Mouse (Mus musculus) erythroblast, embryonic 14.5 days (primary cell): ENCODE results near the gene Pias1. TPM values are rescaled to one million over a fixed set of nuclear protein-coding genes. Genes with fewer than 3 reads are reported as not detected.

Experiments used
- H3K27me3 ChIP-seq: 2 replicates; pipeline ENCODE4 v1.6.1; 2012; ENCODE audit warnings: inconsistent platforms; ENCODE audit not compliant: control insufficient read depth
- H3K36me3 ChIP-seq: 2 replicates; pipeline ENCODE4 v1.6.1; 2012; ENCODE audit warnings: mild to moderate bottlenecking, inconsistent platforms; ENCODE audit not compliant: control insufficient read depth
- H3K4me1 ChIP-seq: 2 replicates; pipeline ENCODE4 v1.6.1; 2012; ENCODE audit warnings: inconsistent platforms; ENCODE audit not compliant: control insufficient read depth
- H3K4me3 ChIP-seq: replicated peaks from 2 replicates; pipeline ENCODE3; 2012; ENCODE audit warnings: moderate library complexity, mild to moderate bottlenecking, inconsistent platforms
- H3K9me3 ChIP-seq: 2 replicates; pipeline ENCODE4 v1.6.1; 2012; ENCODE audit warnings: low read length, inconsistent platforms, mixed read lengths; ENCODE audit not compliant: control insufficient read depth
- GATA1 ChIP-seq: IDR thresholded peaks from 2 replicates; pipeline ENCODE4 v1.6.1; 2012; ENCODE audit warnings: low read length, inconsistent platforms, mixed read lengths
- TAL1 ChIP-seq: IDR thresholded peaks from 3 replicates; pipeline ENCODE4 v1.6.1; 2012; ENCODE audit warnings: low read length, inconsistent platforms, mixed read lengths
- polyA plus RNA-seq: library from polyadenylated mRNA; stranded (reverse); fragments of >175 nt; gene quantifications from 2 replicates; pipeline ENCODE4 v1.2.3, GENCODE M21; 2012

The Pias1 gene
- polyA plus RNA-seq, 1 experiment, result 0.32 TPM

DNA sequence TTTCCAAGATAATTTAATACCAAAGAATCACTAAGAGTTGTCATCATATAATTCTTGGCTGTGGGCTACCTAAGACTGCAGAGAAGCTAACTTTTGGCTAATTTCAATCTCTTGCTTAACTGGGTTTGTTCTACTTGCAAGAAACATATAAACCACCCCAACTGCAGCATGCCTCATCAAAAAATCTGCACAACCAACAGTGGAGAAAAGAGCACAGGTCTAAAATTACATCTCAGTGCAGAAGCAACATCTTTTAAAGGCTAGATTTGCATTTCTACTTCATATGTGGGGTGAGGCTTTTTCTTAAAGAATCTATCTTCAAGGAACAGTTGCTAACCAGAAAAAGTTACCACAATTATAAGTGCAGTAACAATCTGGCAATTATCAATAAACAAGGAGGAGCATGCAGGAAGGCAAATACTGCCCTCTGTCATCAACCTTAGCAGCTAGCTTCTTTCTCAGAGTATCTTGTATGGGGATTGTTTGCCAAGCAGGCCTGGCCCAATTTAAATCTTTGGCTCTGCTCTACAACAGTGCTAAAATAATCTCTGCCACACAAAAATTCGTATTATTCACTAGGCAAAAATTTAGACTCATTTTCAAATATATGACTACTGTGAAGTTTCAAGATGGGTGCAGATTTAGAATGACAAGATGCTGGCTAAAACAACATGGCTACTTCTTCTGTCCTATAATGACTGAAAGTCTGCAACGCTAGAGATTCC, 62.7 kb downstream of the Pias1 start:
- peaks cover 35% of the 10 kb centered on the region for H3K36me3 ChIP-seq
- TF ChIP-seq TAL1, result no peak
- no peak overlapping the region for H3K4me3 ChIP-seq
- H3K4me1 ChIP-seq, result peaks cover 2% of the 10 kb centered on the region; the same call in 1 of the 2 replicates
- H3K27me3 ChIP-seq, result no peaks in the 10 kb centered on the region
- no peaks in the 10 kb centered on the region for H3K9me3 ChIP-seq

DNA sequence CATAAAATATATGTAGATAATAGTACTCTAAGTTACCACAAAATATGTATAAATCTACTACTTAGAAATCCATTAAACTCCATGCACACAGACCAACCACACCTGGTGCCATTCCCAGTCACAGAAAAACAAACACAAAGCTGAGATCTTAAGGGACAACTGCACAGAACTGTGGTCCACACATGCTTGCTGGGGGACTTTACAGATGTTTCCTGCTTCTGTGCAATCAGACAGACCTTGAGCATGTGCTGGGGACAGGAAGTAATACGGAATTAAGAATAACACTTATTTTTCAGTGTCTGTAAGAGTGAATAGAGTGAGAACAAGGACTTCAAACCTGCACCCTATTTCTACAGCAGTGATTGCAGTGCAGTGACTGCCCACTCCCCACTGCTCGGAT, 66.8 kb downstream of the Pias1 start:
- TF ChIP-seq GATA1 (no peak), TAL1 (no peak)
- Histone ChIP-seq H3K4me1 (no peaks in the 10 kb centered on the region), H3K27me3 (no peaks in the 10 kb centered on the region), H3K36me3 (peaks cover 53% of the 10 kb centered on the region), H3K4me3 (no peak overlapping the region), H3K9me3 (no peaks in the 10 kb centered on the region)

DNA sequence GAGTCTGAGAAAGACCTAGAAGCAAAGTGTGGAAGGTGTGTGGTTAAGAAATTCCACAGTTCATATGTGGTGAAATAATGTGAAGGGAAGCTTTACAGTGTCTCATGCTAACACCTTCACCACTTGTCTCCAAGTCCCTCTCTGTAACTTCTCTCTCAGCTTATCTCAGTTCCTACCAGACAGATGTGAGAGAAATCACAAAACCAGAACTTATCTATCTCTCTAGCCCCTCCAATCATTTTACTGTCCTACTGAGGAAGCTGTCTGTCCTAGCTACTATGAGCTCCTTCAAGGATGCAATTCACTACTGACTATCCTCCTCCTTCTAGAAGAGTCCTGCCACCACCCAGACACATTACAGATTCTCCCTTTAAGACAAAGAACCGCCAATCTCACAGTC, 70.7 kb downstream of the Pias1 start:
- H3K9me3 ChIP-seq, result no peaks in the 10 kb centered on the region
- H3K36me3 ChIP-seq, result peaks cover 73% of the 10 kb centered on the region
- no peak overlapping the region for H3K4me3 ChIP-seq
- no peak for TF ChIP-seq TAL1
- TF ChIP-seq GATA1, result no peak
- H3K4me1 ChIP-seq, result no peaks in the 10 kb centered on the region
- H3K27me3 ChIP-seq, result no peaks in the 10 kb centered on the region

DNA sequence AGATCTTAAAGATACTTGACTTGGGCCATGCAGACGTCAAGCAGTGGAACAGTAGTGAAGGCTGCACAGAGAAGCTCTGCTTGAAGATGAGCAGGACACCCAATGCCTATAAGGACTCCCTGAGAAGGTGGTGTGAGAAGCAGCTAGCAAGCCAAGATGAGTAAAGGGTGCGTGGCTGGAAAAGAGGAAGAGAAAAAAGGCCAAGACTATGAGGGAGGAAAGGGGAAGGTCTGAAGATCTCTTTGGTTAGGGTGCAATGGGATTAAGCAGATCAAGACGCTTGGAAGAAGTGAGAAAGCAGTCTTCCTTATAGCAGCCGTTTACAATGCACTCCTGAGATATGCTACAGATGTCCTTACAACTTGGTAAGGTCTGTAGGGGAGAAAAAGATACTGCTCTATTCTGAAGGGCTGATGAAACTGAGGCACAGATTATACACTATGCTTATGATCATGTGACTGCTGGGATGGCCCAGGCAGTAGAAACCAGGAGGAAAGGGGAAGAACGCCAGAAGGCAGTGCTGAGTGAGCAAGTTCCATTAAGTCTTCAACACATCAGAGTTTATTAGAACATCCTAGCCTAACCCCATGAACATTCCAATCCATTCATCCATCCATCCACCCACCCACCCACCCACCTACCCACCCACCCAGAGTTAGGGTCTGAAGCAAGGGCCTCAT, 74.2 kb downstream of the Pias1 start:
- Histone ChIP-seq H3K9me3 (no peaks in the 10 kb centered on the region), H3K36me3 (peaks cover 77% of the 10 kb centered on the region), H3K27me3 (no peaks in the 10 kb centered on the region), H3K4me3 (no peak overlapping the region), H3K4me1 (no peaks in the 10 kb centered on the region)
- no peak for TF ChIP-seq TAL1

DNA sequence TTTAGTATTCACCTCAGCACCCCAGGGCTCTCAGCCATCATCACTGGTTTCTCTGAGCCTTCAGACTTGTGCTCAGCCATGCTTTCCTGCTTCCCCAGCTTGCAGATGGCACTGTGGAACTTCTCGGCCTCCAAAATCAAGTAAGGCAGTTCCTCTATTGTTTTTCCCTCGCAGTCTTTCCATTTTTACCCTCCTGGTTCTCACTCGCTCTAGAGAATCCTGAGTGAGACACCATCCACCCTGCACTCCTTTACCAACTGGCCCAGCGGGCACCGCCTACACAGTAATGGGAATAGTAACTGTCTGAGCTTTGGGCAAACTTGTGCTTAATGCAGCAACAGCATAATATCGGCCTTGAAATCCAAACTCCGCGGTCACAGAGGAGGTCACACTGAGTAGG, 82.7 kb downstream of the Pias1 start:
- Histone ChIP-seq H3K36me3 (peaks cover 67% of the 10 kb centered on the region), H3K4me1 (no peaks in the 10 kb centered on the region), H3K9me3 (no peaks in the 10 kb centered on the region; the same call in 1 of the 2 replicates), H3K27me3 (no peaks in the 10 kb centered on the region), H3K4me3 (no peak overlapping the region)
- TF ChIP-seq GATA1 (no peak), TAL1 (no peak)

DNA sequence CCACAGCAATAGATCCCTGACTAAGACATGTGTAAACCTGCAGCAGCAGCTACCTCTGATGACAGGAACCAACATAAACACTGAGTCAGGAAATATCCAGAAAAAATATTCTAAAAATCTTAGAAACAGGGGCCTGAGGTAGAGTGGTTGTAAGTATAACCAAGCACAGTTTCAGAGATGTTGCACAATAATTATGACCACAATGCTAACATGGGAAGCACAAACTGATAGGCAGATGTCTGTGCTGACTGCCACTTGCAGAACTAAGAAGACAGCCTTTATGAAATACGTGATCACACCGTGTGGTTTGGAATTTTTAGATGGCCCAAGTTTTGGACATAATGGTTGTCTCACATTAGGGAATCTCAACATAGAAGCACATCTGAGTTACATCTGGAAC, 83.9 kb downstream of the Pias1 start:
- Histone ChIP-seq H3K4me3 (no peak overlapping the region), H3K36me3 (peaks cover 61% of the 10 kb centered on the region), H3K4me1 (no peaks in the 10 kb centered on the region), H3K27me3 (no peaks in the 10 kb centered on the region), H3K9me3 (no peaks in the 10 kb centered on the region; the same call in 1 of the 2 replicates)
- no peak for TF ChIP-seq GATA1
- no peak for TF ChIP-seq TAL1

DNA sequence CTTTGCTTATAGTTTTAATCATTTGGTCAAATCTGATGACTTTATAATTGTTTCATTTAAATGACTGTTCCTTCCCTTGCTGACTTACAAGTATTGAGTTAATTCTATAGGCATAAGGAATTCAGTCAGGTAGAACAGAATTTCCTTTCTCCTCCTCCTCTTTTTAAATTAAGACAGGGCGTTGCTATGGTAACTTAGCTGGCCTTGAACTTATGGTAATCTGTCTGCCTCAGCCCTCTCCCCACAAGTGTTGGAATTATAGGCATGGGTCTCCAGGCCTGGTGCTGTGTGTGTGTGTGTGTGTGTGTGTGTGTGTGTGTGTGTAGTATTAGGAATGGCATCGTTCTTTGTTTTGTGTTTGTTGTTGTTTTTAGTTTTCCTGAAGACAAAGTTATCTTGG, 86.0 kb downstream of the Pias1 start:
- Histone ChIP-seq H3K27me3 (no peaks in the 10 kb centered on the region), H3K36me3 (peaks cover 58% of the 10 kb centered on the region), H3K4me3 (no peak overlapping the region), H3K9me3 (no peaks in the 10 kb centered on the region; the same call in 1 of the 2 replicates), H3K4me1 (no peaks in the 10 kb centered on the region)
- no peak for TF ChIP-seq GATA1
- no peak for TF ChIP-seq TAL1

DNA sequence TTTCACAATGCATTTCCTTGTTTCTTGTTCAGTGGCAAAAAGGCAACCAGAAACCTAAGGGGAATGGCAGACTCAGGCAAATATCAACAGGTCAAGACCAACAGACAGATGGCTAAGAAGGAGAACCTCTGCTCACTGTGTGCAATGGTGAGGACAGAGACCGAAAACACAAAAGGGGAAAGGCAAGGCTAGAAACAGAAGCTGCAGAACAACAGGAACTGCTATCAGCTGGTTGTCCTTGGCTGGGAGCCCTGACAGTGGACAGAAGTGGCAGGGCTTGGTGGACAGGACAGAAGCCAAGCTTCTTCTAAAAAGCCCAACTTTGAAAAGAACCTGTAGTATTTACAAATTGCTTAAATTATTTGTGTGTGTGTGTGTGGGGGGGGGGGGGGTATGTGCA, 93.2 kb downstream of the Pias1 start:
- H3K4me1 ChIP-seq, result no peaks in the 10 kb centered on the region
- H3K9me3 ChIP-seq, result no peaks in the 10 kb centered on the region
- peaks cover 71% of the 10 kb centered on the region for H3K36me3 ChIP-seq
- H3K27me3 ChIP-seq, result no peaks in the 10 kb centered on the region
- H3K4me3 ChIP-seq, result no peak overlapping the region
- TF ChIP-seq TAL1 (no peak), GATA1 (no peak)

DNA sequence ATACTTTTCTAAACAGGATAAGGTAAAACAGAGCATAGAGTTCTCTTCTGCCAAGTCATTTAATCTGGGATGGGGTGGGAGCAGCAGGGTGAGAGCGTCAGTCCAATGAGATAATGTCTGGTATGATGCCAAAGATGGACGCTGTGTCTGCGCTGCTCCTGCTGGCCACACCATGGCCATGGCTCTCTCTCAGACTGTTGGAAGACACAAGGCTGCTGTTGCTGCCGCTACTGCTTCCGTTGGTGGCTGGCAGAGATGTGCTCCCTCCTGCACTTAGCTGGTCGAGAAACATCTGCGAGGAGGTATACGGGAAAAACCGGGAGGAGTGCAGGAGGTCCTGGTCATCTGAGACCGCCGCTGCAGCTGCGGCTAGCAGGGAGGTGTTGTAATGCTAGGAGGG, 105.9 kb downstream of the Pias1 start:
- Histone ChIP-seq H3K9me3 (no peaks in the 10 kb centered on the region), H3K4me1 (peaks cover 5% of the 10 kb centered on the region), H3K4me3 (no peak overlapping the region), H3K27me3 (no peaks in the 10 kb centered on the region), H3K36me3 (peaks cover 76% of the 10 kb centered on the region)
- TF ChIP-seq GATA1 (no peak), TAL1 (no peak)
